Mouse (Mus musculus) ES-Bruce4 (cell line): Measurements from ENCODE around the gene Clint1.

Experiments
- CTCF ChIP-seq: IDR thresholded peaks from one replicate; pipeline ENCODE4 v1.8.1; 2011; ENCODE audit warnings: low read depth, low read length
- EP300 ChIP-seq: IDR thresholded peaks from 2 replicates; pipeline ENCODE4 v1.6.1; 2011; ENCODE audit warnings: low read depth, low read length; ENCODE audit not compliant: insufficient read depth
- POLR2A ChIP-seq: IDR thresholded peaks from one replicate; pipeline ENCODE4 v1.8.1; 2011; ENCODE audit warnings: low read length; ENCODE audit not compliant: insufficient read depth

GRCm38 (mm10) chr11:45892861-45893360, 41.1 kb downstream of the Clint1 start:
- TF ChIP-seq CTCF: no peak
- no peak for TF ChIP-seq EP300
- no peak for TF ChIP-seq POLR2A
